Mouse (Mus musculus) megakaryocyte, embryonic 14.5 days (primary cell): ENCODE data around the gene Myo1d. TPM values are rescaled to one million over a fixed set of nuclear protein-coding genes. Genes with fewer than 3 reads are reported as not detected.
A peak's percentile ranks its signal among the peaks of the same experiment; 100 is the strongest.

Experiments
- H3K27me3 ChIP-seq: replicated peaks from 2 replicates; pipeline ENCODE3; 2012; ENCODE audit warnings: inconsistent platforms
- H3K36me3 ChIP-seq: replicated peaks from 2 replicates; pipeline ENCODE3; 2012; ENCODE audit warnings: low read length, inconsistent platforms, mixed read lengths
- H3K4me1 ChIP-seq: 2 replicates; pipeline ENCODE4 v1.6.1; 2012; ENCODE audit warnings: inconsistent platforms
- H3K4me3 ChIP-seq: replicated peaks from 2 replicates; pipeline ENCODE3; 2012; ENCODE audit warnings: moderate library complexity, mild to moderate bottlenecking, inconsistent platforms
- H3K9me3 ChIP-seq: 2 replicates; pipeline ENCODE4 v1.6.1; 2012; ENCODE audit warnings: inconsistent platforms
- FLI1 ChIP-seq: IDR thresholded peaks from 2 replicates; pipeline ENCODE4 v1.6.1; 2012; ENCODE audit warnings: low read length, inconsistent platforms, mixed read lengths
- GATA1 ChIP-seq: IDR thresholded peaks from 3 replicates; pipeline ENCODE4 v1.6.1; 2012; ENCODE audit warnings: mixed read lengths, low read length, inconsistent platforms, borderline replicate concordance
- polyA plus RNA-seq: library from polyadenylated mRNA; stranded (reverse); fragments of >175 nt; gene quantifications from 2 replicates; pipeline ENCODE4 v1.2.3, GENCODE M21; 2012; ENCODE audit warnings: low replicate concordance; ENCODE audit not compliant: insufficient read depth

Gene Myo1d
- polyA plus RNA-seq = 1.1 TPM in 1 of 2 replicates, not detected in the other

- H3K4me1 ChIP-seq = peaks cover 19% of the 10 kb centered on the region
- H3K9me3 ChIP-seq = 0 out of 2 replicates have a peak, but pooled peaks cover under 1% of the 10 kb centered on the region
- TF ChIP-seq FLI1 = no peak
- H3K36me3 ChIP-seq = no peaks in the 10 kb centered on the region
- H3K4me3 ChIP-seq = peak within 1 kb of the TSS; percentile 92
- H3K27me3 ChIP-seq = peaks cover 27% of the 10 kb centered on the region
Measured at GRCm38 (mm10) chr11:80779527-80780344, at the start of gene Myo1d. Gene Myo1d (minus strand): TSS chr11:80780025.

GRCm38 (mm10) chr11:80821794-80822193, 42.0 kb upstream of the Myo1d start:
- Histone ChIP-seq H3K4me1 (peaks cover 11% of the 10 kb centered on the region), H3K36me3 (no peaks in the 10 kb centered on the region), H3K27me3 (peaks cover 27% of the 10 kb centered on the region), H3K9me3 (no peaks in the 10 kb centered on the region), H3K4me3 (no peak overlapping the region)
- TF ChIP-seq FLI1 = no peak
- TF ChIP-seq GATA1 = no peak

GRCm38 (mm10) chr11:80821296-80821695, 41.5 kb upstream of the Myo1d start:
- peaks cover 24% of the 10 kb centered on the region for H3K27me3 ChIP-seq
- H3K4me3 ChIP-seq = no peak overlapping the region
- no peaks in the 10 kb centered on the region for H3K36me3 ChIP-seq
- H3K4me1 ChIP-seq = peaks cover 11% of the 10 kb centered on the region
- no peak for TF ChIP-seq GATA1
- TF ChIP-seq FLI1 = no peak
- no peaks in the 10 kb centered on the region for H3K9me3 ChIP-seq

GRCm38 (mm10) chr11:80820085-80820484, 40.3 kb upstream of the Myo1d start:
- H3K4me3 ChIP-seq = no peak overlapping the region
- H3K9me3 ChIP-seq = no peaks in the 10 kb centered on the region
- H3K36me3 ChIP-seq = no peaks in the 10 kb centered on the region
- TF ChIP-seq FLI1 = no peak
- TF ChIP-seq GATA1 = no peak
- H3K4me1 ChIP-seq = peaks cover 11% of the 10 kb centered on the region
- H3K27me3 ChIP-seq = peaks cover 28% of the 10 kb centered on the region

GRCm38 (mm10) chr11:80818060-80818697, 38.4 kb upstream of the Myo1d start:
- H3K36me3 ChIP-seq = no peaks in the 10 kb centered on the region
- H3K27me3 ChIP-seq = peaks cover 26% of the 10 kb centered on the region
- no peak for TF ChIP-seq FLI1
- no peak for TF ChIP-seq GATA1
- no peaks in the 10 kb centered on the region for H3K9me3 ChIP-seq
- no peak overlapping the region for H3K4me3 ChIP-seq
- peaks cover 11% of the 10 kb centered on the region for H3K4me1 ChIP-seq

GRCm38 (mm10) chr11:80815354-80815753, 35.5 kb upstream of the Myo1d start:
- TF ChIP-seq GATA1 = no peak
- no peak for TF ChIP-seq FLI1
- no peaks in the 10 kb centered on the region for H3K9me3 ChIP-seq
- peaks cover 6% of the 10 kb centered on the region; the same call in 1 of the 2 replicates for H3K4me1 ChIP-seq
- no peak overlapping the region for H3K4me3 ChIP-seq
- peaks cover 50% of the 10 kb centered on the region for H3K27me3 ChIP-seq
- H3K36me3 ChIP-seq = no peaks in the 10 kb centered on the region

GRCm38 (mm10) chr11:80811156-80811555, 31.3 kb upstream of the Myo1d start:
- TF ChIP-seq FLI1 (no peak), GATA1 (no peak)
- peaks cover 72% of the 10 kb centered on the region for H3K27me3 ChIP-seq
- H3K36me3 ChIP-seq = no peaks in the 10 kb centered on the region
- H3K9me3 ChIP-seq = peaks cover 3% of the 10 kb centered on the region; the same call in 1 of the 2 replicates
- H3K4me1 ChIP-seq = peaks cover 7% of the 10 kb centered on the region; the same call in 1 of the 2 replicates
- H3K4me3 ChIP-seq = no peak overlapping the region

- H3K36me3 ChIP-seq = no peaks in the 10 kb centered on the region
- H3K4me3 ChIP-seq = peak within 1 kb of the TSS; percentile 71
- peaks cover 7% of the 10 kb centered on the region; the same call in 1 of the 2 replicates for H3K4me1 ChIP-seq
- TF ChIP-seq FLI1 (no peak), GATA1 (no peak)
- peaks cover 69% of the 10 kb centered on the region for H3K27me3 ChIP-seq
- peaks cover 4% of the 10 kb centered on the region for H3K9me3 ChIP-seq
Measured at GRCm38 (mm10) chr11:80809993-80810821, 30.4 kb upstream of the Myo1d start, which contains the start of gene Tmem98. Gene Tmem98 (plus strand): TSS chr11:80810175.

GRCm38 (mm10) chr11:80809666-80809992, 29.8 kb upstream of the Myo1d start:
- Histone ChIP-seq H3K4me3 (no peak overlapping the region), H3K36me3 (no peaks in the 10 kb centered on the region), H3K4me1 (peaks cover 7% of the 10 kb centered on the region; the same call in 1 of the 2 replicates), H3K9me3 (peaks cover 9% of the 10 kb centered on the region), H3K27me3 (peaks cover 68% of the 10 kb centered on the region)
- TF ChIP-seq FLI1 (no peak), GATA1 (no peak)
